Mouse (Mus musculus) liver, embryonic 16.5 days (tissue): ENCODE measurements around the gene Fuz. TPM values are rescaled to one million over a fixed set of nuclear protein-coding genes. Genes with fewer than 3 reads are reported as not detected.

Experiments used
- ATAC-seq: fragments of 200-750 bp; cut with Nextera tagmentation; 2 replicates; pipeline ENCODE4 v1.8.0; 2017; ENCODE audit warnings: low read depth, mild to moderate bottlenecking, moderate number of reproducible peaks, moderate library complexity
- H3K27ac ChIP-seq: fragments of 300-500 bp; sonication (generic); 2 replicates; pipeline ENCODE4 v1.5.1; 2014; ENCODE audit warnings: mild to moderate bottlenecking, low read length
- H3K27me3 ChIP-seq: fragments of 300-500 bp; sonication (generic); 2 replicates; pipeline ENCODE4 v1.6.1; 2014; ENCODE audit warnings: low read depth, low read length, mixed read lengths; ENCODE audit not compliant: control insufficient read depth, insufficient read depth
- H3K36me3 ChIP-seq: fragments of 300-500 bp; sonication (generic); 2 replicates; pipeline ENCODE4 v1.6.1; 2014; ENCODE audit warnings: mild to moderate bottlenecking; ENCODE audit not compliant: control insufficient read depth, insufficient read depth
- H3K4me1 ChIP-seq: fragments of 300-500 bp; sonication (generic); 2 replicates; pipeline ENCODE4 v1.6.1; 2014; ENCODE audit warnings: low read depth, low read length, mixed read lengths; ENCODE audit not compliant: control insufficient read depth
- H3K4me2 ChIP-seq: fragments of 300-500 bp; sonication (generic); 2 replicates; pipeline ENCODE4 v1.6.1; 2014; ENCODE audit warnings: low read depth, low read length, mixed read lengths
- H3K4me3 ChIP-seq: fragments of 300-500 bp; sonication (generic); 2 replicates; pipeline ENCODE4 v1.5.1; 2014; ENCODE audit warnings: low read depth, mild to moderate bottlenecking, low read length
- H3K9ac ChIP-seq: fragments of 300-500 bp; sonication (generic); 2 replicates; pipeline ENCODE4 v1.6.1; 2014; ENCODE audit warnings: low read depth, low read length
- H3K9me3 ChIP-seq: fragments of 300-500 bp; sonication (generic); replicated peaks from 2 replicates; pipeline ENCODE4 v1.6.1; 2016; ENCODE audit warnings: low read length; ENCODE audit not compliant: control insufficient read depth
- WGBS: fragments of 180-500 bp; shearing (Covaris S2); extraction: QIAGEN DNeasy Blood & Tissue Kit; methylation state at CpG from one replicate; pipeline ENCODE4 v1.1.7; 2014; ENCODE audit not compliant: insufficient replicate concordance; 5-methylcytosine and 5-hydroxymethylcytosine counted together
- polyA plus RNA-seq: library from polyadenylated mRNA; unstranded; fragments of >200 nt; fragmentation: Nextera tagmentation; extraction: Ambion mirVana; gene quantifications from 2 replicates; pipeline ENCODE4 v1.2.1, GENCODE M21; 2015

Gene Fuz
- polyA plus RNA-seq, 1 experiment from 2014 or later = 5.9 TPM

DNA sequence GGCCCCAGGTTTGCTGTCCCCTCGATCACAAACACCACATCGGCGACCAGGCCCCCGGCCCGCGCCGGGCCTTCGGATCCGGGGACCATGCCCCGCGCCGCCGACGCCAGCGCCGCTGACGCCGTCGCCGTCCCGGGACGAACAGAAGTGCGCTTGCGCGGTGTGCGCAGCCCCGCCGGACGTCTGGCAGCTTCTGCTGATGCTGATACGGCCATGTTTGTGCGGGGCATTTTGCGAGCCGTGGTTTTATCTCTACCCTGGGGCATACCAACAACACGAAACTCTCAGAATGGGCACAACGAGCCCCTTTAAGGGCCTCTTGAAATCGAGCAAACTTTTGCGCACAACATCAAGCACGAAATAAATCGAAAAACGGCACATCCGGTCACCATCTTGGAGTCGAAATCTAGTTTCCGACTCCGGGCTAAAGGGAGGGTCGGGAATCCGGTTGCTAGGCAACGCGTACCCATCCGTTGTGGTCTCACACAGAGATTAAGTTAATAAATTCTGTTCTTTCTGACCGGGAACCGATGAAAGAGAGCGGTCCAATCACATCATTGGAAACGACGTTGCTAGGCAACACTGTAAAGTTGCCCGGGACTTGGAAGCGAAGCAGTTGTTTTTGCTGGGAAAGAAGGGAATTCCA lies 3.5 kb upstream of the Fuz start, which contains the start of gene Med25:
Med25 (minus strand) TSS at position 437 of the 646 bp plus-strand sequence.
- peaks cover 50% of the 10 kb centered on the region for H3K4me1 ChIP-seq
- peak within 1 kb of the TSS; percentile 90 for H3K4me3 ChIP-seq
- WGBS = under 1% methylated on average over 56 of the region's 56 CpGs
- ATAC-seq = peak; percentile 77
- H3K27ac ChIP-seq = peak within 1 kb of the TSS; percentile 96
- H3K9me3 ChIP-seq = no peaks in the 10 kb centered on the region
- no peaks in the 10 kb centered on the region for H3K27me3 ChIP-seq
- no peaks in the 10 kb centered on the region; the same call in 1 of the 2 replicates for H3K36me3 ChIP-seq
- peak within 1 kb of the TSS; percentile 76 for H3K9ac ChIP-seq
- peak within 1 kb of the TSS; percentile 94 for H3K4me2 ChIP-seq

GRCm38 (mm10) chr7:44893197-44893596 lies 2.7 kb upstream of the Fuz start:
- Histone ChIP-seq H3K4me2 (peak overlapping the region; percentile 94; the same call in 1 of the 2 replicates), H3K9me3 (no peaks in the 10 kb centered on the region), H3K27ac (no peak overlapping the region), H3K36me3 (no peaks in the 10 kb centered on the region; the same call in 1 of the 2 replicates), H3K9ac (no peak overlapping the region), H3K4me3 (no peak overlapping the region; the same call in 1 of the 2 replicates), H3K27me3 (no peaks in the 10 kb centered on the region), H3K4me1 (peaks cover 47% of the 10 kb centered on the region)
- 47% methylated on average over 8 of the region's 8 CpGs for WGBS
- ATAC-seq = no peak

DNA sequence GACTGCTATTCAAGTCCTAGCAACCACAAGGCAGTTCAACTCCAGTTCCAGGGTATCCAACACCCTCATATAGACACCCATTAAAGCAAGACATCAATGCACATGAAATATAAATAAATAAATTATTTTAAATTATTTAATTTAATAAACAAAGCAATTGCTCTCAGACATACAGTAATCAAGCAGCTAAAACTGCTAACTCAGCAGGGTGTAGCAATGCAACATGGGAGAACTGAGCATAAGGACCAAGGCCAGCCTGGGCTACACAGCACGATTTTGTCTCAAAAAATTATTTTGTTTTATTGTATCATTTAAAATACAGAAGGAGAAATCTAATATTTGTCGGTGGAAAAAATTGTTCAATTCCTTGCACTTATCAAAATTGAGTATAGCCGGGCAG lies 1.7 kb upstream of the Fuz start:
- Histone ChIP-seq H3K4me2 (no peak overlapping the region), H3K27me3 (no peaks in the 10 kb centered on the region), H3K4me3 (no peak overlapping the region), H3K4me1 (peaks cover 50% of the 10 kb centered on the region), H3K9me3 (no peaks in the 10 kb centered on the region), H3K36me3 (peaks cover 2% of the 10 kb centered on the region), H3K27ac (no peak overlapping the region), H3K9ac (no peak overlapping the region)
- ATAC-seq = no peak
- WGBS = 70% methylated on average over 3 of the region's 3 CpGs

- no peak for ATAC-seq
- Histone ChIP-seq H3K4me2 (peak overlapping the region; percentile 83), H3K4me1 (peaks cover 50% of the 10 kb centered on the region), H3K9ac (no peak overlapping the region), H3K4me3 (peak overlapping the region; percentile 69; the same call in 1 of the 2 replicates), H3K9me3 (no peaks in the 10 kb centered on the region), H3K36me3 (peaks cover 12% of the 10 kb centered on the region), H3K27ac (no peak overlapping the region), H3K27me3 (no peaks in the 10 kb centered on the region)
- 74% methylated on average over 7 of the region's 7 CpGs for WGBS
Measured at GRCm38 (mm10) chr7:44895206-44895592, 680 bp upstream of the Fuz start.

DNA sequence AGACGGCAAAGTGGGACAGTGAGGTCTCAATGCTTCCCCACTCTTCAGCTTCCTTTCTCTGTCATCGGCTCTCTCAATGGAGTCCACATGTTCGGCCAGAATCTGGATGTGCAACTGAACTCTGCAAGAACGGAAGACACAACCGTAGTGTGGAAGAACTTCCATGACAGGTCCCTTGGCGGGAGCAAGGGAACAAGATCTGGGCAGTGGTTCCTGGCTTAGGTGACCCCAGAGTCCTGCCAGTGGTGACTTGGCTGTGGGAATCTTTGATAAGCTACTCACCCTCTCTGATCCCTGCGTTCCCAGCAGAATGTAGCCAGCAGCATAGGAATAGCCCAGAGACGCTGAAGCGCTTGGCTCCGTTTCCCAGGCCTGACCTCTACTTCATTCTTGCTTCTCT lies 620 bp downstream of the Fuz start:
- H3K4me1 ChIP-seq = peaks cover 49% of the 10 kb centered on the region
- H3K9me3 ChIP-seq = no peaks in the 10 kb centered on the region
- peak overlapping the region; percentile 34 for H3K27ac ChIP-seq
- peaks cover 19% of the 10 kb centered on the region for H3K36me3 ChIP-seq
- peak overlapping the region; percentile 69 for H3K4me3 ChIP-seq
- H3K27me3 ChIP-seq = no peaks in the 10 kb centered on the region
- H3K4me2 ChIP-seq = peak overlapping the region; percentile 83
- ATAC-seq = no peak
- 34% methylated on average over 10 of the region's 10 CpGs for WGBS
- H3K9ac ChIP-seq = peak overlapping the region; percentile 54

DNA sequence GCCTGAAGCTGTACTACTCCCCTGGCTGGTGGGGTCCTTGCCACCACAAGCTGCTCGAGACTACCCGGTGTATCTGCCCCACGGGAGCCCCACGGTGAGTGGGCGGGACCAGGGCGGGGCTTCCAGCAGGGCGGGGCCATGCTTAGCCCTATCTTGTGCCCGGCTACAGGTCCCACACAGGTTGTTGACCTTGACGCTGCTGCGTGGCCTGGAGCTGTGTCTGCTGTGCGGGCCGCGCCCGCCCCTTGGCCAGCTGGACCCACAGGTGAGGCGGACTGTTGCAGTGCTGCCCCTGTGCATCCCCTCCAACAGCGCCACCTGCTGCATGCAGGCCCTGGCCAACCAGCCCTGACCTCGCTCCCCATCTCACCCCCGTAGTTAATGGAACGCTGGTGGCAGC lies 2.7 kb downstream of the Fuz start:
- H3K9ac ChIP-seq = no peak overlapping the region
- no peaks in the 10 kb centered on the region for H3K9me3 ChIP-seq
- ATAC-seq = peak; percentile 35
- H3K27ac ChIP-seq = peak overlapping the region; percentile 37; the same call in 1 of the 2 replicates
- no peak overlapping the region for H3K4me3 ChIP-seq
- 39% methylated on average over 19 of the region's 19 CpGs for WGBS
- H3K4me1 ChIP-seq = peaks cover 50% of the 10 kb centered on the region
- H3K4me2 ChIP-seq = 0 out of 2 replicates have a peak overlapping the region, but pooled peaks have one; percentile 24
- no peaks in the 10 kb centered on the region for H3K27me3 ChIP-seq
- H3K36me3 ChIP-seq = peaks cover 32% of the 10 kb centered on the region

DNA sequence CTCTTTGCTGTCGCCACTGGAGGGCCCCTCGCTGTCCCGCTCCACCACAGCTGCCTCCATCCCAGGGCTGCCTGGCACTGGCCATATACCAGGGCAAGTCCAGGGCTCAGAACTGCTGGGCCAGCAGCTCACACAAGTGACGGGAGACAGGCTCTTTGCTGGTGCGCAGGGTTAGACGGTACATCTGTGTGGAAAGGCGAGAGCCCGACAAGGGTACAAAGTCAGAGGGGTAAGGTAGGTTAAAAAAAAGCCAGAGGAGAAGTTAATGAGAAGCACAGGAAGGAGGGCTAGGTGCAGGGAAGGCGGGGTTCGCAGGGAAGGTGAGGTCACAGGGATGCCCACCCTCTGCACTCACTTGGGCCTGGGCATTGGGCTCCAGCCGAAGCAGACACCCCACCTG lies 4.8 kb downstream of the Fuz start:
- no peak overlapping the region for H3K4me3 ChIP-seq
- 89% methylated on average over 11 of the region's 11 CpGs for WGBS
- no peak overlapping the region for H3K9ac ChIP-seq
- no peak for ATAC-seq
- H3K27ac ChIP-seq = no peak overlapping the region
- H3K27me3 ChIP-seq = no peaks in the 10 kb centered on the region
- no peak overlapping the region for H3K4me2 ChIP-seq
- H3K36me3 ChIP-seq = peaks cover 51% of the 10 kb centered on the region
- H3K4me1 ChIP-seq = peaks cover 46% of the 10 kb centered on the region
- no peaks in the 10 kb centered on the region for H3K9me3 ChIP-seq

DNA sequence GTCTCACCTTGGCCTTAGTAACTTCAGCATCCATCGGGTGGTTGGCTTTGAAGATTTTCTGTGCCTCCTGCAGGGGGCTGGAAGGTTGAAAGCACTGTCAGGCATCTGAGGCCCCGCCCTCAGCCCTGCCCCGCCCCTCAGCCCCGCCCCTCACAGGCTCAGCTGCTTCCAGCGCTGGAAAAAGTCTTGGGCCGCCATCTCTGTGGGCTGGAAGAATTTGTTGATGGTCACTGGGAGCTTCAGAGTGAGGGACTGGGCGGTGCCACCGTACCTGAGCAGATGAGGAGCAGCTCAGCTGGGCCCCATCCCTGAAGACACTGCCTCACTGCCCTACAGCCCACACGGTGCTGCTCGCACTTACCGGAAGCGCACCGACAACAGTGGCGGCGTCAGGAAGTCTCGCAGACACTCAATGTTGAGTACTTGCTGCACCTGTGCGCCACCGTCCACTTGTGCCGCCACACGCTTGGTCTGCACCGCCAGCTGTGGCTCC lies 5.4 kb downstream of the Fuz start:
- Histone ChIP-seq H3K36me3 (peaks cover 57% of the 10 kb centered on the region), H3K9ac (no peak overlapping the region), H3K27me3 (no peaks in the 10 kb centered on the region)

GRCm38 (mm10) chr7:44905430-44905829 lies 9.6 kb downstream of the Fuz start:
- WGBS = 87% methylated on average over 20 of the region's 20 CpGs
- no peak overlapping the region for H3K9ac ChIP-seq
- H3K4me3 ChIP-seq = no peak overlapping the region
- no peaks in the 10 kb centered on the region for H3K27me3 ChIP-seq
- no peak overlapping the region for H3K27ac ChIP-seq
- no peaks in the 10 kb centered on the region for H3K9me3 ChIP-seq
- H3K4me1 ChIP-seq = peaks cover 16% of the 10 kb centered on the region
- no peak overlapping the region for H3K4me2 ChIP-seq
- H3K36me3 ChIP-seq = peaks cover 63% of the 10 kb centered on the region
- no peak for ATAC-seq

More for the DNA sequence above, 5.4 kb downstream of the Fuz start:
- Histone ChIP-seq H3K4me3 (peak overlapping the region; percentile 33), H3K9me3 (no peaks in the 10 kb centered on the region), H3K4me1 (peaks cover 41% of the 10 kb centered on the region), H3K4me2 (peak overlapping the region; percentile 24), H3K27ac (no peak overlapping the region)
- WGBS = 21% methylated on average over 21 of the region's 21 CpGs
- ATAC-seq = peak; percentile 54
